Mouse (Mus musculus) kidney, postnatal 0 days (tissue): ENCODE measurements around the gene Slc9a7. TPM values are rescaled to one million over a fixed set of nuclear protein-coding genes. Genes with fewer than 3 reads are reported as not detected.

Source experiments
- ATAC-seq: fragments of 200-750 bp; cut with Nextera tagmentation; replicated peaks from 2 replicates; pipeline ENCODE4 v1.8.0; 2017; ENCODE audit warnings: low read depth, moderate number of reproducible peaks, moderate TSS enrichment, moderate library complexity; ENCODE audit not compliant: low FRiP score
- DNase-seq: peaks from one replicate; pipeline ENCODE4 v3.0.0-alpha.2; 2016; ENCODE audit warnings: low spot score
- H3K27ac ChIP-seq: fragments of 300-500 bp; sonication (generic); 2 replicates; pipeline ENCODE4 v1.5.1; 2014; ENCODE audit warnings: mild to moderate bottlenecking
- H3K27me3 ChIP-seq: fragments of 300-500 bp; sonication (generic); 2 replicates; pipeline ENCODE4 v1.6.1; 2014; ENCODE audit warnings: low read length, mixed read lengths; ENCODE audit not compliant: insufficient read depth
- H3K36me3 ChIP-seq: fragments of 300-500 bp; sonication (generic); 2 replicates; pipeline ENCODE4 v1.6.1; 2014; ENCODE audit warnings: low read length, mixed read lengths; ENCODE audit not compliant: insufficient read depth
- H3K4me1 ChIP-seq: fragments of 300-500 bp; sonication (generic); replicated peaks from 2 replicates; pipeline ENCODE4 v1.6.1; 2014; ENCODE audit warnings: antibody characterized with exemption, low read length, mixed read lengths; ENCODE audit not compliant: insufficient read depth
- H3K4me2 ChIP-seq: fragments of 300-500 bp; sonication (generic); 2 replicates; pipeline ENCODE4 v1.6.1; 2014; ENCODE audit warnings: mild to moderate bottlenecking, low read length, moderate library complexity, mixed read lengths
- H3K4me3 ChIP-seq: fragments of 300-500 bp; sonication (generic); replicated peaks from 2 replicates; pipeline ENCODE4 v1.5.1; 2014; ENCODE audit warnings: low read depth, low read length
- H3K9ac ChIP-seq: fragments of 300-500 bp; sonication (generic); 2 replicates; pipeline ENCODE4 v1.6.1; 2014; ENCODE audit warnings: low read depth, low read length
- H3K9me3 ChIP-seq: fragments of 300-500 bp; sonication (generic); replicated peaks from 2 replicates; pipeline ENCODE4 v1.6.1; 2016; ENCODE audit warnings: low read length, inconsistent platforms, mixed read lengths
- CTCF ChIP-seq: IDR thresholded peaks from 2 replicates; pipeline ENCODE4 v1.5.1; 2016; ENCODE audit warnings: antibody characterized with exemption, low read depth, mild to moderate bottlenecking, moderate library complexity
- WGBS: fragments of 180-500 bp; shearing (Covaris S2); extraction: QIAGEN DNeasy Blood & Tissue Kit; methylation state at CpG from one replicate; pipeline ENCODE4 v1.1.7; 2014; 5-methylcytosine and 5-hydroxymethylcytosine counted together
- polyA plus RNA-seq: library from polyadenylated mRNA; unstranded; fragments of >200 nt; fragmentation: Nextera tagmentation; extraction: Ambion mirVana; gene quantifications from 2 replicates; pipeline ENCODE4 v1.2.1, GENCODE M21; 2015

Gene Slc9a7
- 1.1 and 1.2 TPM in 2 replicates for polyA plus RNA-seq

GRCm38 (mm10) chrX:20291282-20292039 lies at the start of gene Slc9a7:
Slc9a7 (minus strand) TSS chrX:20291807.
- H3K9me3 ChIP-seq = no peaks in the 10 kb centered on the region
- H3K27me3 ChIP-seq = no peaks in the 10 kb centered on the region
- WGBS = 19% methylated on average over 44 of the region's 65 CpGs
- H3K4me3 ChIP-seq = peak within 1 kb of the TSS; percentile 49
- DNase-seq (peak; percentile 32), ATAC-seq (peak; percentile 90)
- H3K4me1 ChIP-seq = no peaks in the 10 kb centered on the region
- H3K36me3 ChIP-seq = no peaks in the 10 kb centered on the region
- peak within 1 kb of the TSS; percentile 81 for H3K4me2 ChIP-seq
- TF ChIP-seq CTCF = no peak
- H3K27ac ChIP-seq = no peak within 1 kb of the TSS
- H3K9ac ChIP-seq = peak within 1 kb of the TSS; percentile 37; the same call in 1 of the 2 replicates

- WGBS = 16% methylated on average over 2 of the region's 2 CpGs
Measured at GRCm38 (mm10) chrX:20335722-20336121, 44.1 kb upstream of the Slc9a7 start.

GRCm38 (mm10) chrX:20332756-20333155 lies 41.1 kb upstream of the Slc9a7 start:
- DNase-seq (no peak), ATAC-seq (no peak)
- Histone ChIP-seq H3K9ac (no peak overlapping the region), H3K27ac (no peak overlapping the region), H3K4me2 (no peak overlapping the region), H3K9me3 (no peaks in the 10 kb centered on the region), H3K4me1 (no peaks in the 10 kb centered on the region), H3K27me3 (no peaks in the 10 kb centered on the region), H3K4me3 (no peak overlapping the region), H3K36me3 (no peaks in the 10 kb centered on the region)
- TF ChIP-seq CTCF = no peak
- 56% methylated on average over 1 of the region's 1 CpGs for WGBS

More at GRCm38 (mm10) chrX:20335722-20336121, 44.1 kb upstream of the Slc9a7 start:
- H3K36me3 ChIP-seq = no peaks in the 10 kb centered on the region
- ATAC-seq = no peak
- peak; percentile 72 for TF ChIP-seq CTCF
- no peak overlapping the region for H3K4me3 ChIP-seq
- H3K27ac ChIP-seq = no peak overlapping the region
- no peak overlapping the region for H3K9ac ChIP-seq
- peak; percentile 27 for DNase-seq
- H3K27me3 ChIP-seq = no peaks in the 10 kb centered on the region
- H3K4me2 ChIP-seq = no peak overlapping the region
- H3K9me3 ChIP-seq = no peaks in the 10 kb centered on the region
- H3K4me1 ChIP-seq = no peaks in the 10 kb centered on the region

GRCm38 (mm10) chrX:20307215-20307614 lies 15.6 kb upstream of the Slc9a7 start:
- H3K9ac ChIP-seq = no peak overlapping the region
- no peak overlapping the region for H3K4me3 ChIP-seq
- ATAC-seq (no peak), DNase-seq (no peak)
- no peak overlapping the region for H3K27ac ChIP-seq
- no peaks in the 10 kb centered on the region for H3K9me3 ChIP-seq
- H3K4me1 ChIP-seq = no peaks in the 10 kb centered on the region
- TF ChIP-seq CTCF = no peak
- H3K36me3 ChIP-seq = no peaks in the 10 kb centered on the region
- WGBS = 30% methylated on average over 3 of the region's 3 CpGs
- no peaks in the 10 kb centered on the region for H3K27me3 ChIP-seq
- H3K4me2 ChIP-seq = no peak overlapping the region

GRCm38 (mm10) chrX:20305941-20306340 lies 14.3 kb upstream of the Slc9a7 start:
- H3K4me3 ChIP-seq = no peak overlapping the region
- no peaks in the 10 kb centered on the region for H3K27me3 ChIP-seq
- no peak for ATAC-seq
- TF ChIP-seq CTCF = no peak
- H3K9ac ChIP-seq = no peak overlapping the region
- H3K9me3 ChIP-seq = no peaks in the 10 kb centered on the region
- no peaks in the 10 kb centered on the region for H3K36me3 ChIP-seq
- no peak overlapping the region for H3K27ac ChIP-seq
- H3K4me2 ChIP-seq = no peak overlapping the region
- no peaks in the 10 kb centered on the region for H3K4me1 ChIP-seq
- DNase-seq = no peak

GRCm38 (mm10) chrX:20303280-20303679 lies 11.7 kb upstream of the Slc9a7 start:
- H3K27ac ChIP-seq = no peak overlapping the region
- H3K4me3 ChIP-seq = no peak overlapping the region
- no peak for TF ChIP-seq CTCF
- no peak for DNase-seq
- H3K4me1 ChIP-seq = no peaks in the 10 kb centered on the region
- no peak overlapping the region for H3K9ac ChIP-seq
- no peak for ATAC-seq
- H3K36me3 ChIP-seq = no peaks in the 10 kb centered on the region
- H3K9me3 ChIP-seq = no peaks in the 10 kb centered on the region
- H3K27me3 ChIP-seq = no peaks in the 10 kb centered on the region
- no peak overlapping the region for H3K4me2 ChIP-seq
